Mouse (Mus musculus): ENCODE results near the gene Pla2g4a.

Pla2g4a gene

GRCm38 (mm10) chr1:149960734-149961424, at the start of gene Pla2g4a:
TSS of gene Pla2g4a (minus strand) at chr1:149961290.
- DNase-seq (ENCODE audit: low spot score): no peak

GRCm38 (mm10) chr1:150010629-150010979, 49.5 kb upstream of the Pla2g4a start:
- DNase-seq (ENCODE audit: low spot score): no peak

GRCm38 (mm10) chr1:150009968-150010628, 49.0 kb upstream of the Pla2g4a start:
- DNase-seq (ENCODE audit: low spot score): no peak

- no peak for DNase-seq (ENCODE audit: low spot score)
Measured at GRCm38 (mm10) chr1:150009134-150009533, 48.0 kb upstream of the Pla2g4a start.

- no peak for DNase-seq (ENCODE audit: low spot score)
Measured at GRCm38 (mm10) chr1:149975626-149976025, 14.5 kb upstream of the Pla2g4a start.

- no peak for DNase-seq (ENCODE audit: low spot score)
Measured at GRCm38 (mm10) chr1:149965826-149966225, 4.7 kb upstream of the Pla2g4a start.

GRCm38 (mm10) chr1:149961425-149962303, 574 bp upstream of the Pla2g4a start:
- no peak for DNase-seq (ENCODE audit: low spot score)

GRCm38 (mm10) chr1:149960251-149960650, 839 bp downstream of the Pla2g4a start:
- DNase-seq (ENCODE audit: low spot score): no peak

GRCm38 (mm10) chr1:149959069-149959468, 2.0 kb downstream of the Pla2g4a start:
- DNase-seq (ENCODE audit: low spot score): no peak

GRCm38 (mm10) chr1:149955482-149955881, 5.6 kb downstream of the Pla2g4a start:
- DNase-seq (ENCODE audit: low spot score): no peak

- no peak for DNase-seq (ENCODE audit: low spot score)
Measured at GRCm38 (mm10) chr1:149954026-149954425, 7.1 kb downstream of the Pla2g4a start.

GRCm38 (mm10) chr1:149952050-149952449, 9.0 kb downstream of the Pla2g4a start:
- no peak for DNase-seq (ENCODE audit: low spot score)

GRCm38 (mm10) chr1:149950656-149951055, 10.4 kb downstream of the Pla2g4a start:
- no peak for DNase-seq (ENCODE audit: low spot score)

- DNase-seq (ENCODE audit: low spot score): no peak
Measured at GRCm38 (mm10) chr1:149950254-149950653, 10.8 kb downstream of the Pla2g4a start.

- DNase-seq (ENCODE audit: low spot score): no peak
Measured at GRCm38 (mm10) chr1:149949334-149949733, 11.8 kb downstream of the Pla2g4a start.

- no peak for DNase-seq (ENCODE audit: low spot score)
Measured at GRCm38 (mm10) chr1:149948066-149948825, 12.8 kb downstream of the Pla2g4a start.

- no peak for DNase-seq (ENCODE audit: low spot score)
Measured at GRCm38 (mm10) chr1:149946993-149947392, 14.1 kb downstream of the Pla2g4a start.

GRCm38 (mm10) chr1:149946432-149946831, 14.7 kb downstream of the Pla2g4a start:
- no peak for DNase-seq (ENCODE audit: low spot score)

GRCm38 (mm10) chr1:149943611-149944010, 17.5 kb downstream of the Pla2g4a start:
- no peak for DNase-seq (ENCODE audit: low spot score)

- no peak for DNase-seq (ENCODE audit: low spot score)
Measured at GRCm38 (mm10) chr1:149940301-149940700, 20.8 kb downstream of the Pla2g4a start.

- no peak for DNase-seq (ENCODE audit: low spot score)
Measured at GRCm38 (mm10) chr1:149939261-149940032, 21.6 kb downstream of the Pla2g4a start.
